Mouse (Mus musculus) adrenal gland, adult 8-10 months (tissue): ENCODE results near the gene Gm3045. TPM values are rescaled to one million over a fixed set of nuclear protein-coding genes. Genes with fewer than 3 reads are reported as not detected.

ENCODE experiments used
- DNase-seq: peaks from one replicate; pipeline ENCODE4 v3.0.0; 2022
- total RNA-seq, 4 experiments: library from RNA; stranded (reverse); gene quantifications; 2 replicates each; pipeline ENCODE4 v1.2.4; 2022

Gm3045 gene
- total RNA-seq, 4 experiments from 2014 or later = not detected

GRCm38 (mm10) chr13:56438211-56439075, 12.0 kb downstream of the Gm3045 start, which contains the start of gene Slc25a48:
TSS of gene Slc25a48 (plus strand) at chr13:56438355.
- peak; percentile 23 for DNase-seq

GRCm38 (mm10) chr13:56443411-56443810, 17.0 kb downstream of the Gm3045 start:
- no peak for DNase-seq

- no peak for DNase-seq
Observed at GRCm38 (mm10) chr13:56444112-56444511, 17.7 kb downstream of the Gm3045 start.

GRCm38 (mm10) chr13:56444996-56445395, 18.6 kb downstream of the Gm3045 start:
- DNase-seq = no peak

GRCm38 (mm10) chr13:56449239-56450030, 23.0 kb downstream of the Gm3045 start:
- no peak for DNase-seq

GRCm38 (mm10) chr13:56450035-56450434, 23.6 kb downstream of the Gm3045 start:
- no peak for DNase-seq

- no peak for DNase-seq
Observed at GRCm38 (mm10) chr13:56458001-56458400, 31.6 kb downstream of the Gm3045 start.

GRCm38 (mm10) chr13:56461460-56461859, 35.1 kb downstream of the Gm3045 start:
- no peak for DNase-seq

- DNase-seq = no peak
Observed at GRCm38 (mm10) chr13:56462791-56463190, 36.4 kb downstream of the Gm3045 start.

- DNase-seq = no peak
Observed at GRCm38 (mm10) chr13:56463261-56463660, 36.9 kb downstream of the Gm3045 start.

- no peak for DNase-seq
Observed at GRCm38 (mm10) chr13:56463750-56464149, 37.4 kb downstream of the Gm3045 start.

- no peak for DNase-seq
Observed at GRCm38 (mm10) chr13:56467786-56468185, 41.4 kb downstream of the Gm3045 start.

- DNase-seq = no peak
Observed at GRCm38 (mm10) chr13:56468536-56468935, 42.1 kb downstream of the Gm3045 start.

- DNase-seq = no peak
Observed at GRCm38 (mm10) chr13:56471211-56471610, 44.8 kb downstream of the Gm3045 start.

- DNase-seq = no peak
Observed at GRCm38 (mm10) chr13:56471951-56472350, 45.6 kb downstream of the Gm3045 start.

GRCm38 (mm10) chr13:56472661-56473060, 46.3 kb downstream of the Gm3045 start:
- DNase-seq = no peak

- DNase-seq = peak; percentile 20
Observed at GRCm38 (mm10) chr13:56475363-56475762, 49.0 kb downstream of the Gm3045 start.

- no peak for DNase-seq
Observed at GRCm38 (mm10) chr13:56476790-56477189, 50.4 kb downstream of the Gm3045 start.

- DNase-seq = no peak
Observed at GRCm38 (mm10) chr13:56477271-56477670, 50.9 kb downstream of the Gm3045 start.

GRCm38 (mm10) chr13:56478027-56478426, 51.6 kb downstream of the Gm3045 start:
- DNase-seq = no peak

GRCm38 (mm10) chr13:56482146-56482545, 55.8 kb downstream of the Gm3045 start, which contains the start of gene Il9:
TSS of gene Il9 (minus strand) at chr13:56482246.
- DNase-seq = no peak
